Mouse (Mus musculus) erythroblast, adult 5-6 weeks (primary cell): ENCODE measurements around the gene Nrros. TPM values are rescaled to one million over a fixed set of nuclear protein-coding genes. Genes with fewer than 3 reads are reported as not detected.

Experiments used
- ATAC-seq: replicated peaks from 2 replicates; pipeline ENCODE4 v1.8.0; 2016; ENCODE audit warnings: moderate number of reproducible peaks, mild to moderate bottlenecking, moderate TSS enrichment, inconsistent platforms; ENCODE audit not compliant: poor library complexity, low FRiP score, severe bottlenecking
- total RNA-seq, 2 experiments: library from RNA; stranded (forward) in 1 of 2; stranded (reverse) in 1 of 2; fragments of 150-400 nt in 1 of 2; fragments of 200-764, 138-1000 nt in 1 of 2; gene quantifications; 2 replicates each; pipeline versions ENCODE4 v1.2.3 to v1.2.4; 2015 to 2017; ENCODE audit warnings: low replicate concordance in 2 of 2

The Nrros gene
- total RNA-seq, 2 experiments from 2014 or later = 25.4 to 29.0 TPM

- ATAC-seq = no peak
Measured at GRCm38 (mm10) chr16:32163891-32164290, 1.5 kb downstream of the Nrros start.

GRCm38 (mm10) chr16:32163392-32163791, 2.0 kb downstream of the Nrros start:
- no peak for ATAC-seq

DNA sequence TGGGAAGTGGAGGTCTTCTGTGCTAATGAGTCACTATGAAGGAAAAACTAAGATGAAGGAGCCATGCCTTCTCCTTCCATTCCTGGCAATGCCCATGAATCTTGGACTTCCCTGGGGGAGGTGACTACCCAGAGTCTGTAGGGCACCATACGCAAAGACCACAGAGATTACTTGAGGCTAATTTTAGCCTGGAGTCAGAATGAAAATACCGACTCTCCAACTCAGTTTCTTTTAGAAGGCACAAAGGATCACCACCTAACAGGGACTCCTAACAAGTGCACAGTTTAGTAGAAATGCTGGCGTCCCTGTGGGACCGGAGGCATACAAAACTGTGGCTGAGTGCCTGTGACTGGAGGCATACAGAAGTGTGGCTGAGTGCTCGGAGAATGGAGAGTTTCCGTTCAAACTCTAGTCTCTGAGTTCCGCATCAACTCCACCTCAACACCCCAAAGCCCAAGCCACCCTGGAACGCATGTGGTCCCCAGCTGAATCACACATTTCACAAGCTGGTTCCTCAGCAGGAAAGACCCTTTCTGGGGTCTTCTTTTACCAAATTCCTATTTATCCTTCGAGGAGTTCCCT, 4.6 kb downstream of the Nrros start:
- ATAC-seq = no peak

DNA sequence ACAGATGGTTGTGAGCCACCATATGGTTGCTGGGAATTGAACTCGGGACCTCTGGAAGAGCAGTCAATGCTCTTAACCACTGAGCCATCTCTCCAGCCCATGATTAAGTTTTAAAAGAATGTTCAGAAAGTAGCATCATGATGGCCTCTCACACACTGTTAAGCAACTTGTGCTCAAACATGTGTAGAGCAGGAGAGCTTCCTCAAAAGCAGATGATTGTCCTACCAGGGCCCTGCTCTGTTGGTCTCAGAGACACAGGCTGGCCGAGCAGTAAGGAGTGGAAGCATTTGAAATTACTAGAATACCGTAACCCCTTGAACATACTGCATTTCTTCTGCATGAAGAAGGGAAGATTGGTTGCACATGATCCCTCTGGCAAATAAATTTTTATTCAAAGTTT, 6.4 kb downstream of the Nrros start:
- ATAC-seq = no peak

DNA sequence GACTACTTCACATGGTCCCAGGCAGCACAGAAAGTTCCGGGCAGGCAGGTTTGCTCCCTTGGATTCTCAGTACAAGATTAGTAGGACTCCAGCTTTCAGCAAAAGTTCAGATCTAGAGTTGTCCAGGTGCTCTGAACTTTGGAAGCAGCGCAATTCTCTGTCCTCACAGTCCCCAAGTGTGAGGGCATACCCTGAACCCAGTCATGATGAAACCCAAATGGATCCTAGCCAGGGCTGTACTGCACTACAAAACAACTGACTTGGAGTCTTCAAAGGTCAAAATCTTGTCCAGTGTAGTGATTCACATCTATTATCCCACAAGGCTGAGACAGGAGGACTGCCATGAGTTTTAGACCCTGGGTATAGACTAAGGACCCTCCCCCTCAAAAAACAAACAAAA, 8.0 kb downstream of the Nrros start:
- ATAC-seq = no peak

DNA sequence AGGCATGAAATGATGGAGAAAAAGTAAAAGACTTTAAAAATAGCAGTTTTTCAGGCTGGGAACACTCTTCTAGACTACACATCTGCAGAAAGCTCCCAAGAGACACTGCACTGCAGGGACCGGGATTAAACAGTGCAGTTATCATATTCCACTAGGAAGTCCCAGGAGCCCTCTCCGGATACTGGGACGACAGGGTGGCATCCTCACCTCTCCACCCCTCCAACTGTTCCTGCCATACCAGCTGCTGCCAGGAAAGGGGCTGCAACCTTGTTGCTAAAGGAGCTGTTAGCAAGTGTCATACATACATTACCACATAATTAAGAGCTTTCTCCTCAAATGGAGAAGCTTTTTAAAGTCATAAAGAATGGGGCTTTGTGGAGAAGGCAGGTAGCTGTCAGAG, 8.7 kb downstream of the Nrros start:
- ATAC-seq = no peak

GRCm38 (mm10) chr16:32154437-32154836, 11.0 kb downstream of the Nrros start:
- ATAC-seq = no peak

- ATAC-seq = no peak
Measured at GRCm38 (mm10) chr16:32153976-32154375, 11.4 kb downstream of the Nrros start.

DNA sequence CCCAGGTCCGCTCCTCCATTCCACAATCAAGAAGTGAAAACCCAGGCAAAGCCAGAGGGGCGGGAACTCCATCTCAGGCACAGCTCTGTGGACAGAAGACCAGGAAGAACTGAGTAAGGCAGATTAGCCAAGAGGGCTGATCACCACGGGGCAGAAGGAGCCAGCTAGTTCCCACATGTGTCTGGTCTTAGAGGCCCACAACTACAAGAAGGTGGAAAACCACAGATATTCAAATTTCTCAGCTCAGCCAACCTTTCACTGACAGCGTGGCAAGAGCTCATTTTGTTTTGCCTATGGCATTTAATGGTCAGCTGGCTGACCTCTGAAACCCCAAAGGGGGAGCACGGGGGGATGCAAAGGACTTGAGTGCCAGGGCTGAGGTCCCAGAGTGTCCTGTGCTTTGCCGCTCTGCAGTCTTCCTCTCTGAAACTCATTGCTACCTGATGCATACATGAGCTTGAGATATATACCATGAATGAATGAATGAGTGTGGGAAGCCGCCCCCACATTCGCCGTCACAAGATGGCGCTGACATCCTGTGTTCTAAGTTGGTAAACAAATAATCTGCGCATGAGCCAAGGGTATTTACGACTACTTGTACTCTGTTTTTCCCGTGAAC, 17.7 kb downstream of the Nrros start:
- peak; percentile 78 for ATAC-seq

GRCm38 (mm10) chr16:32144592-32144991, 20.8 kb downstream of the Nrros start:
- ATAC-seq = no peak

- no peak for ATAC-seq
Measured at GRCm38 (mm10) chr16:32143766-32144165, 21.6 kb downstream of the Nrros start.

- no peak for ATAC-seq
Measured at GRCm38 (mm10) chr16:32138954-32139353, 26.4 kb downstream of the Nrros start.

- ATAC-seq = no peak
Measured at GRCm38 (mm10) chr16:32135842-32136357, 29.5 kb downstream of the Nrros start.

GRCm38 (mm10) chr16:32133148-32133547, 32.2 kb downstream of the Nrros start:
- no peak for ATAC-seq

- ATAC-seq = 0 out of 2 replicates have a peak, but pooled peaks have one; percentile 47
Measured at GRCm38 (mm10) chr16:32130190-32130826, 35.1 kb downstream of the Nrros start.

DNA sequence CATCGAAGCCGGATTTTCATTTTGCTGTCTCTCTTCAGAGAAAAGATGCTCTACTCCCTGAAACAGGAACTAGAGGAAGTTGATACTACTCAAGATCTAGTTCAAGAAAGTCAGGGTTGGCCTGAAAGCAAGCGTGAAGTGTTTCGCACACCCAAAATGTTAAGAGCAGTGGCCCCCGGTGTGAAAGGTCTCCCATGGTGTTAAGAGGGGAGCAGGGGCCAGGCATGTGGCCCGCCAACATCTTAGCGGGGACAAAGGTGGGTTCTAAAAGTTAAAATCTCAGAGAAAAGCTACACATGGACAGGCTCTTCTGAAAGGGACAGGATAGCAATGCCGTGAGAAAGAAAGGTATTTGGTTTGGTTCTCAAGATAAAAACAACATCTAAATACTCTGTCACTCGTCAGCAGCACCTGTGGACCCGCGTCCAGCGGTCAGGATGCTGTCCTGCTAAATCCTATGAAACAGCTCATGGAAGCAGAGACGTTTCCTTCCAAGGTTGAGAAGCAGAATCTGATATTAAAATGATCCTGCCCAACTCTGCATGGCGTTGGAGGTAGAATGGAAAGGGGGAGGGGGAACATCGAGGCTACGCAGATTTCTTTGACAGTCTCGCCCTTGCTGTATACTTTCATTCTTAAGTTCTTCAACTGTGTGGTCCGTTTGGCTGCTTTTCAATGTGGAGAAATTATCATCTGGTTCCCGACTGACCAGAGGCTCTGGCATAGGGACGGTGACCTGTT, 35.8 kb downstream of the Nrros start:
- ATAC-seq = no peak

GRCm38 (mm10) chr16:32127046-32127445, 38.3 kb downstream of the Nrros start:
- ATAC-seq = no peak

- no peak for ATAC-seq
Measured at GRCm38 (mm10) chr16:32125364-32125763, 40.0 kb downstream of the Nrros start.

GRCm38 (mm10) chr16:32124444-32125335, 40.7 kb downstream of the Nrros start:
- no peak for ATAC-seq

DNA sequence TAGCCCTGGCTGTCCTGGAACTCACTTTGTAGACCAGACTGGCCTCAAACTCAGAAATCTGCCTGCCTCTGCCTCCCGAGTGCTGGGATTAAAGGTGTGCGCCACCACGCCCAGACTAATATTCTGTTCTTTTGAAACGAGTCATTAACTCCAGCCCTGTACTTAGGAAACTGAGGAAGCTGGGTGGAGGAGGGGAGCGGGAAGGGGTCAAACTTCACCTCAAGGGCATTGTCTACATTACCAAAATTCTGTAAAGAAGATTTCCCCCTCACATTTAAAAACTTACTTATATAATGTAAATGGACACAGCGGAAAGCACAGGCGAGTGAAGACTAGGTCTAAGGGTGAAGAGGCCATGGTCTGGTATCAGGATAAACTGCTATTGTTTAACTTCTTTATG, 41.4 kb downstream of the Nrros start:
- no peak for ATAC-seq
